Mouse (Mus musculus): ENCODE data around the gene Dctpp1. TPM values are rescaled to one million over a fixed set of nuclear protein-coding genes. Genes with fewer than 3 reads are reported as not detected.

The Dctpp1 gene
- polyA plus RNA-seq, 1 experiment, result 70.5 TPM

GRCm38 (mm10) chr7:127280092-127280491 lies 19.6 kb upstream of the Dctpp1 start:
- Histone ChIP-seq H3K27me3 (replicated peaks; ENCODE audit: control insufficient read depth, insufficient read depth, low read length) (no peaks in the 10 kb centered on the region), H3K27ac (ENCODE audit: insufficient read depth, low read depth, low read length) (no peak overlapping the region), H3K4me1 (ENCODE audit: control insufficient read depth, insufficient read depth, low read length) (peaks cover 18% of the 10 kb centered on the region), H3K4me3 (ENCODE audit: insufficient read depth, low read depth, low read length) (no peak overlapping the region), H3K36me3 (ENCODE audit: control insufficient read depth, insufficient read depth, low read length) (no peaks in the 10 kb centered on the region)
- 69% methylated on average over 3 of the region's 3 CpGs for WGBS
- no peak for DNase-seq
- TF ChIP-seq POLR2A (IDR thresholded peaks at IDR 0.05; ENCODE audit: low read depth, low read length), result no peak
- TF ChIP-seq CTCF (conservative IDR thresholded peaks at IDR 0.05; ENCODE audit: insufficient read depth, insufficient read length, low read depth, low read length), result no peak

DNA sequence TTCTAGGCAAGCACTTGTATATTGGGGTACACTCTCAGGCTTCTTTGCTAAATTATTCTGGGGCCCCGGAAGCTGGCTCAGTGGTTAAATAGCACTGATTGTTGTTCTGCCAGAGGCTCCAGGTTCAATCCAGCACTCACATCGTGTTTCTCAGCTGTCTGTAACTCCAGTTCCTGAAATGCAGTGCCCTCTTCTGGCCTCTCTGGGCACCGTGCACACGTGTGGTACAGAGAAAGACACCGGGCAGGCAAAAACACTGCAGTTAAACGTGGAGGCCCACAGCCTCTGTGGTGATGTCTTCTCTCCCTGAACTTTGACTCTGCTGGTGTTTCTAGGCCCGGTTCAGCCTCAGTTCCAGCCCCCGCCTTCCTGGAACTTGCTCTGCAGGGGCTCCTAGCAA lies 17.8 kb upstream of the Dctpp1 start:
- peak; percentile 82 for DNase-seq
- no peak for TF ChIP-seq POLR2A (IDR thresholded peaks at IDR 0.05; ENCODE audit: low read depth, low read length)
- TF ChIP-seq CTCF (conservative IDR thresholded peaks at IDR 0.05; ENCODE audit: insufficient read depth, insufficient read length, low read depth, low read length), result peak; percentile 94
- H3K27ac ChIP-seq (ENCODE audit: insufficient read depth, low read depth, low read length), result no peak overlapping the region
- no peaks in the 10 kb centered on the region for H3K27me3 ChIP-seq (replicated peaks; ENCODE audit: control insufficient read depth, insufficient read depth, low read length)
- H3K4me3 ChIP-seq (ENCODE audit: insufficient read depth, low read depth, low read length), result no peak overlapping the region
- 15% methylated on average over 8 of the region's 8 CpGs for WGBS
- peaks cover 18% of the 10 kb centered on the region for H3K4me1 ChIP-seq (ENCODE audit: control insufficient read depth, insufficient read depth, low read length)
- no peaks in the 10 kb centered on the region for H3K36me3 ChIP-seq (ENCODE audit: control insufficient read depth, insufficient read depth, low read length)

- 31% methylated on average over 5 of the region's 5 CpGs for WGBS
- H3K4me3 ChIP-seq (ENCODE audit: insufficient read depth, low read depth, low read length), result no peak overlapping the region
- TF ChIP-seq POLR2A (IDR thresholded peaks at IDR 0.05; ENCODE audit: low read depth, low read length) (no peak), CTCF (conservative IDR thresholded peaks at IDR 0.05; ENCODE audit: insufficient read depth, insufficient read length, low read depth, low read length) (no peak)
- H3K27me3 ChIP-seq (replicated peaks; ENCODE audit: control insufficient read depth, insufficient read depth, low read length), result no peaks in the 10 kb centered on the region
- H3K4me1 ChIP-seq (ENCODE audit: control insufficient read depth, insufficient read depth, low read length), result peaks cover 18% of the 10 kb centered on the region
- peak; percentile 93 for DNase-seq
- peak overlapping the region; percentile 99 for H3K27ac ChIP-seq (ENCODE audit: insufficient read depth, low read depth, low read length)
- H3K36me3 ChIP-seq (ENCODE audit: control insufficient read depth, insufficient read depth, low read length), result peaks cover 1% of the 10 kb centered on the region; the same call in 1 of the 2 replicates
These were observed 16.0 kb upstream of the Dctpp1 start for GRCm38 (mm10) chr7:127276519-127276961.

DNA sequence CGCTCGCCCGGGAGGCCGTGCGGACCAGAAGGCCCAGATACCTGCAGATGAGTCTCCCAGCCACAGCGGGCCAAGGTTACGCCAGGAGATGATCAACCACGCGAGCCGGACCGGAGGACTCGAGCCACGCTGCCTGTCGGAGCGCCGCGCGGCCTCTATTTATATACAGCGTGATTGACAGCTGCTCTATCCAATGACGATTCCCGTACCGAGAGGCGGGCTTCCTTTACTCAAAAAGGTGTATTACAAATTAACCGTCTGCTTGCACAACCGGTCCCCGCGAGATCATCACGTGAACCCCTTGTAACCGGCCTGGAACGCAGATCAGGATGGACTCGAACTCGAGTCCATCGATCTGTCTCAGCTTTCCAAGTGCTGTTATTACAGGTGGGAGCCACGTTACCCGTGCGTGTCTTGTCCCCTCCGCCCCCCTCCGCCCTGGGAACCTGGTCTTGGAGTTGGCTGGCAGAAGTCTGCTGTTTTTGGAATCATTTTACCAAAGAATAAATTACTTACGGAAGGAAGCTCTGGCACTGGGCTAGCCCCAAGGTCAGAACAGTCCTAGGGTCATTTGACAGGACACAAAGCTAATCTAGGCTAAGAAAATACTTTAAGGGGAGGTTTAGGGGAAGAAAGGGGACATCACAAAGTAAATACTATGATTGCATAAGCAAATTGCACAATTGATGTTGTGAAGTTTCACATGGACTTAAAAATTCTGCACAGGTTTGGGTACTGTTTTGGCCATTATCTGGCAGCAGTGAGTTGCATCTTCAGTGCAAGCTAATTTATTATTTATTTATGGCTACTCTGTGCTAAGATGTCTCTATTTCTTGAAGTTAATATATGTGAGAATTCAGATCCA lies 13.6 kb upstream of the Dctpp1 start, which contains the start of gene Sephs2:
Sephs2 (minus strand) TSS at position 131 of the 865 bp plus-strand sequence.
- peak; percentile 99 for DNase-seq
- H3K27me3 ChIP-seq (replicated peaks; ENCODE audit: control insufficient read depth, insufficient read depth, low read length), result no peaks in the 10 kb centered on the region
- H3K4me3 ChIP-seq (ENCODE audit: insufficient read depth, low read depth, low read length), result peak within 1 kb of the TSS; percentile 84
- H3K4me1 ChIP-seq (ENCODE audit: control insufficient read depth, insufficient read depth, low read length), result peaks cover 23% of the 10 kb centered on the region
- TF ChIP-seq CTCF (conservative IDR thresholded peaks at IDR 0.05; ENCODE audit: insufficient read depth, insufficient read length, low read depth, low read length), result no peak
- peak; percentile 100 for TF ChIP-seq POLR2A (IDR thresholded peaks at IDR 0.05; ENCODE audit: low read depth, low read length)
- H3K36me3 ChIP-seq (ENCODE audit: control insufficient read depth, insufficient read depth, low read length), result peaks cover 6% of the 10 kb centered on the region; the same call in 1 of the 2 replicates
- H3K27ac ChIP-seq (ENCODE audit: insufficient read depth, low read depth, low read length), result peak within 1 kb of the TSS; percentile 77
- under 1% methylated on average over 39 of the region's 39 CpGs for WGBS

DNA sequence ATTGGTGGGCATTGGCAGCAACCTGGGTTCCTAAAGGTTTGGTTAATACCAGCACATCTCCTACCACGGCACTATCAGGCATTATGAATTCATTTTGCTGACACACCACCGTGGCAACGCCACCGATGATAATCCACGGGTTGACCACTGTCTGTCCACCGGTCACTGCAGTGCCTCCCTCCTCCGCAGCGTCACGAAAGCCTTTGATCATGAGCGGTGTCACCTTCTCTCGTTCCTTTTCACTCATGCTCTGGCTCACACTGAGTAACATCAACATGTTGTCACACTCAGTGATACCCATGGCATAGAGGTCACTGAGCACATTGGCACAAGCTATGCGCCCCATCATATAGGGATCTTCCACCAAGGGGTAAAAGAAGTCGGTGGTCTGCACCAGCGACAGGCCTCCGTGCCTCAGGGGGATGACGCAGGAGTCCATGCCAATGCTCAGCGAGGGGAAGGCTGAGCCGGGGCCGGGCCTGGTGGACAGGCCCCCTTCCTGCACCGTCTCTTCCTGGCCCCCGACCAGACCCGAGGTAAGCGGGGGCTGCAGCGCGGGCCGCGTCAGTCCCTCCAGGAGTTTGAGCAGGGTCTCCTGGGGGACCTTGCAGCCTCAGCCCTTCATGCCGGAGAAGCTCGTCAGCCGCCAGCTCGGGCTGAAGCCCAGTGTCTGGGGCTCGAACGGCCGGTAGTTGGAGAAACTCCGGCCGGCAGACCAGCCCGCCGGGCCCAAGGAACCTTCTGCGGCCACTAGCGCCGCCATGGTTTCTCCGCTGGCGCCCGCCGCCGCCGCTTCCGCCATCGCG lies 12.8 kb upstream of the Dctpp1 start:
- peak overlapping the region; percentile 84 for H3K4me3 ChIP-seq (ENCODE audit: insufficient read depth, low read depth, low read length)
- H3K36me3 ChIP-seq (ENCODE audit: control insufficient read depth, insufficient read depth, low read length), result peaks cover 6% of the 10 kb centered on the region; the same call in 1 of the 2 replicates
- H3K27me3 ChIP-seq (replicated peaks; ENCODE audit: control insufficient read depth, insufficient read depth, low read length), result no peaks in the 10 kb centered on the region
- TF ChIP-seq CTCF (conservative IDR thresholded peaks at IDR 0.05; ENCODE audit: insufficient read depth, insufficient read length, low read depth, low read length) (no peak), POLR2A (IDR thresholded peaks at IDR 0.05; ENCODE audit: low read depth, low read length) (no peak)
- peak overlapping the region; percentile 77 for H3K27ac ChIP-seq (ENCODE audit: insufficient read depth, low read depth, low read length)
- peaks cover 23% of the 10 kb centered on the region for H3K4me1 ChIP-seq (ENCODE audit: control insufficient read depth, insufficient read depth, low read length)
- DNase-seq, result peak; percentile 32
- WGBS, result 6% methylated on average over 49 of the region's 50 CpGs

DNA sequence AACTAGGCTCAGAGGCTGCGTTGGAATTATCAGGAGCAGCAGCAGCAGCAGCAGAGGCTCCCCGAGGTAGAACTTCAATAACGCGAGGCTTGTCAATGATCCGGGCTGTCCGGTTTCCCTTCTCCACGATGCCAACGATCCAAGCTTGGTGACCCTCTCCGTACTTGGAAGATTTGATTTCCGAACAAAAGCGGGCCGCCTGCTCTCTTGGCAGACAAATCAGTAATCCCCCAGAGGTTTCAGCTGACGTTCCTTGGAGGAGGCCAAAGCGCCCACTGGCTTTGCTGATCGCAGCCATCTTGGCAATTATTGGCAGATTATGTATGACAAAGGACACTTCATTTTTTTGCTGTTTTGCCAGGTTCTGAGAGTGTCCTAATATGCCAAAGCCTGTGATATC lies 12.1 kb upstream of the Dctpp1 start:
- Histone ChIP-seq H3K4me3 (ENCODE audit: insufficient read depth, low read depth, low read length) (peak overlapping the region; percentile 84), H3K27me3 (replicated peaks; ENCODE audit: control insufficient read depth, insufficient read depth, low read length) (no peaks in the 10 kb centered on the region), H3K27ac (ENCODE audit: insufficient read depth, low read depth, low read length) (no peak overlapping the region), H3K4me1 (ENCODE audit: control insufficient read depth, insufficient read depth, low read length) (peaks cover 18% of the 10 kb centered on the region), H3K36me3 (ENCODE audit: control insufficient read depth, insufficient read depth, low read length) (peaks cover 6% of the 10 kb centered on the region; the same call in 1 of the 2 replicates)
- 59% methylated on average over 15 of the region's 15 CpGs for WGBS
- no peak for TF ChIP-seq CTCF (conservative IDR thresholded peaks at IDR 0.05; ENCODE audit: insufficient read depth, insufficient read length, low read depth, low read length)
- no peak for TF ChIP-seq POLR2A (IDR thresholded peaks at IDR 0.05; ENCODE audit: low read depth, low read length)
- DNase-seq, result peak; percentile 35

Data from kidney, adult 2 months (tissue).